Mouse (Mus musculus) heart, embryonic 12.5 days (tissue): Measurements from ENCODE around the gene Pank1. TPM values are rescaled to one million over a fixed set of nuclear protein-coding genes. Genes with fewer than 3 reads are reported as not detected.

Experiments
- ATAC-seq: fragments of 200-750 bp; cut with Nextera tagmentation; 2 replicates; pipeline ENCODE4 v1.8.0; 2017; ENCODE audit warnings: moderate TSS enrichment, moderate library complexity; ENCODE audit not compliant: insufficient number of reproducible peaks, low FRiP score
- H3K27ac ChIP-seq: fragments of 300-500 bp; sonication (generic); 2 replicates; pipeline ENCODE4 v1.5.1; 2016; ENCODE audit warnings: mild to moderate bottlenecking, moderate library complexity; ENCODE audit not compliant: poor library complexity, severe bottlenecking
- H3K27me3 ChIP-seq: fragments of 300-500 bp; sonication (generic); replicated peaks from 2 replicates; pipeline ENCODE4 v1.6.1; 2016; ENCODE audit warnings: mild to moderate bottlenecking, moderate library complexity
- H3K36me3 ChIP-seq: fragments of 300-500 bp; sonication (generic); 2 replicates; pipeline ENCODE4 v1.6.1; 2016; ENCODE audit warnings: mild to moderate bottlenecking, moderate library complexity
- H3K4me1 ChIP-seq: fragments of 300-500 bp; sonication (generic); replicated peaks from 2 replicates; pipeline ENCODE4 v1.6.1; 2016; ENCODE audit warnings: mild to moderate bottlenecking
- H3K4me2 ChIP-seq: fragments of 300-500 bp; sonication (generic); 2 replicates; pipeline ENCODE4 v1.6.1; 2016; ENCODE audit warnings: mild to moderate bottlenecking, moderate library complexity
- H3K4me3 ChIP-seq: fragments of 300-500 bp; sonication (generic); 2 replicates; pipeline ENCODE4 v1.5.1; 2016; ENCODE audit warnings: mild to moderate bottlenecking
- H3K9ac ChIP-seq: fragments of 300-500 bp; sonication (generic); 2 replicates; pipeline ENCODE4 v1.6.1; 2016; ENCODE audit warnings: mild to moderate bottlenecking, moderate library complexity
- H3K9me3 ChIP-seq: fragments of 300-500 bp; sonication (generic); replicated peaks from 2 replicates; pipeline ENCODE4 v1.6.1; 2016; ENCODE audit warnings: mild to moderate bottlenecking, moderate library complexity
- WGBS: fragments of 180-500 bp; shearing (Covaris S2); methylation state at CpG from one replicate; pipeline ENCODE4 v1.1.7; 2016; 5-methylcytosine and 5-hydroxymethylcytosine counted together
- polyA plus RNA-seq: library from polyadenylated mRNA; unstranded; fragments of >200 nt; fragmentation: Nextera tagmentation; extraction: Ambion mirVana; gene quantifications from 2 replicates; pipeline ENCODE4 v1.2.1, GENCODE M21; 2016

Pank1 gene
- polyA plus RNA-seq, 1 experiment from 2014 or later: 13.9 TPM

DNA sequence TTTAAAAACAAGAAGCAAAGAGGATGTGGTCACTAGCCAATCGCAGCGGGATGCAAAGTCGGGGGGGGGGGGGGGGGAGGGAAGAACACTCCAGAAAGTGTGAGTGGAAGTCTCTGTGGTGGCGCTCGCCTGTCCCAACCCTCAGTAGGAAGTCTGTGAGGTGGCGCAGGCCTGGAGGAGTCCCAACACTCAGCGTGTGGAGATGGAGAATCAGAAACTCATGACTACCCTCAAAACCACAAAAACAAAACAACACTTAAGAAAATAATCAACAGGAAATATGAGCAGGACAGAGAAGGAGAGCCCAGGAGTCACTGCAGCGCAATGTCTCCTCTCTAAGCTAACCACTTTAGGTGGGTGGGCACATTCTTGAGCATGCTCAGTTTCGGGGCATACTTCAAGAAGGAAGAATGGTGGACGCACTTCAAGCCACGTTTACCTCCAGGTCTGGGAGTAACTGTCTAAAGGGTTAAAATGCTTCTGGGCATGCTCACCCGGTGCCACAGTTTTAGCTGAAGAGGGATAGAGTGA lies 32.7 kb downstream of the Pank1 start:
- Histone ChIP-seq H3K9ac (no peak overlapping the region), H3K4me1 (peaks cover 41% of the 10 kb centered on the region), H3K27ac (no peak overlapping the region), H3K36me3 (no peaks in the 10 kb centered on the region), H3K4me2 (peak overlapping the region; percentile 28; the same call in 1 of the 2 replicates), H3K27me3 (no peaks in the 10 kb centered on the region), H3K9me3 (no peaks in the 10 kb centered on the region), H3K4me3 (no peak overlapping the region)
- 46% methylated on average over 12 of the region's 12 CpGs for WGBS
- ATAC-seq: no peak

DNA sequence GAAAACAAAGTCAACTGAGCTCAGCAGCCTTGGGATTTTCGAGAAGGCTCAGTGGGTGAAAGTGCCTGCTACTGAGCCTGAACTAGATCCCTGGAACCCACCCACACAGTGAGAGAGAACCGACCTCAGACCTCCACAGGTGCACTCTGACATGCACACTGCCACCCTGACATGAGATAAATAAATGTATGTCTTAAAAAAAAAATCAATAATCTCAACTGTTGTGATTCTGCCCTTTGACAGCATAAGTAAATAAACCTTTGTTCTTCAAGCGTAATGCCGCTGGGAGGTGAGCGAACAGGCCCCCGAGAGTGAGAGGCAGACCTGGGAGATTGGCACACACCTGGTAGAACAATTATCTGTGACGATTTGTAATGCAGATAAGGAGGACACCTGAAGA lies 33.2 kb downstream of the Pank1 start:
- no peak for ATAC-seq
- H3K4me2 ChIP-seq: no peak overlapping the region

DNA sequence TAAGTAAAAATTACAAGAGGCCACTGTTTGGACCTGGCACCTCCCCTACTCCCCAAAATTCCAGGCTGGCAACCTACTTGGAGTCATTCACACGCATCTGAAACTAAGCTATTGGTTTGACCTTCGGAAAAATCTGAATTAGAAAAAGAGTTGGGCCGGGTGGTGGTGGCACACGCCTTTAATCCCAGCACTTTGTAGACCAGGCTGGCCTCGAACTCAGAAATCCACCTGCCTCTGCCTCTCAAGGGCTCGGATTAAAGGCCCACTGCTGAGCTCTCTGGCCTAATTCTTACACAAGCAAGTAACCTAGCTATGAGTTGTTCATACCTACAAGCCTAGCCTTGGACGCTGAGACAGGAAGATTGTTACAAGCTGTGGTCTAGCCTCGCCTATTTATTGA lies 33.9 kb downstream of the Pank1 start:
- Histone ChIP-seq H3K4me3 (no peak overlapping the region), H3K27me3 (no peaks in the 10 kb centered on the region), H3K36me3 (peaks cover 4% of the 10 kb centered on the region), H3K9me3 (no peaks in the 10 kb centered on the region), H3K27ac (no peak overlapping the region), H3K4me2 (no peak overlapping the region), H3K4me1 (peaks cover 51% of the 10 kb centered on the region), H3K9ac (no peak overlapping the region)
- ATAC-seq: no peak
- WGBS: 90% methylated on average over 8 of the region's 8 CpGs

More for the DNA sequence above, 33.2 kb downstream of the Pank1 start:
- Histone ChIP-seq H3K27me3 (no peaks in the 10 kb centered on the region), H3K4me1 (peaks cover 46% of the 10 kb centered on the region), H3K36me3 (no peaks in the 10 kb centered on the region), H3K27ac (no peak overlapping the region), H3K9me3 (no peaks in the 10 kb centered on the region), H3K4me3 (no peak overlapping the region), H3K9ac (no peak overlapping the region)
- 66% methylated on average over 7 of the region's 7 CpGs for WGBS

DNA sequence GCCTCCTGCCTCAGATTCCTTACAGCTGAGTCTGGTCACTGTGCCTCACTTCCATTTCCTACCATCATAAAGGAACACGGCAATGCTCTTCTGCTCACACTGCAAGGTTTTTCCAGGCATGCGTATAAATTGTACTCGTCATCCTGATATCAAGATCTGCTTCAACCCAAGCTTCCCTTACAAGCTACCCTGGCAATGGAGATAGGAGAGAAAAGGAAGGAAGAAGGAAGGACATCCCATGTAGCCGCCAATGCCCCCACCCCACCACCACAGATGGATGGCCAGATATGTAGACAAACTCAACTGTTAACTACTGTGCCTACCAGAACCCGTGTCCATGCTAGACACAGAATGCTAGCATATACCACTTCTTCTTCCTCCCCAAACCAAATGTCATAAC lies 34.5 kb downstream of the Pank1 start:
- H3K27ac ChIP-seq: no peak overlapping the region
- H3K4me1 ChIP-seq: peaks cover 51% of the 10 kb centered on the region
- ATAC-seq: no peak
- H3K4me2 ChIP-seq: no peak overlapping the region
- H3K27me3 ChIP-seq: no peaks in the 10 kb centered on the region
- H3K36me3 ChIP-seq: peaks cover 9% of the 10 kb centered on the region
- H3K9me3 ChIP-seq: no peaks in the 10 kb centered on the region
- H3K4me3 ChIP-seq: no peak overlapping the region
- WGBS: 59% methylated on average over 5 of the region's 5 CpGs
- no peak overlapping the region for H3K9ac ChIP-seq

DNA sequence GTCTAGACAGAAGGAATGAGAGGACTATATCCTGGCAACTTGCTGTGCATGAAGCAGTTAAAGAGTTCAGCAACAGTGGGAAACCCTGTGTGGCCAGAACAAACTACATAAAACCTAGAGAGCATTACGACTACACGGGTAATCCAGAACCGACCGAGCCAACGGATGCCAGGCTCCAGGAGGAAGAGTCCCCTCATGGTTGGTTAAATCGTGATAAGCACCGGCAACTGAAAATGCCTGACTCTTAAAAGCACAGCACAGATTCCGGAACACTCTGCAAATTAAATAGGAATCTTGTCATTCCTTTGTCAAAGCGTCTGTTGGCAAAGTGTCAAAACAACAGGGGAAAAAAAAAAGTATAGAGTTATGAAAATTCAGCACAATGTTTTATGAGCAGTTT lies 35.2 kb downstream of the Pank1 start:
- H3K4me2 ChIP-seq: no peak overlapping the region
- ATAC-seq: no peak
- H3K9me3 ChIP-seq: no peaks in the 10 kb centered on the region
- H3K27me3 ChIP-seq: no peaks in the 10 kb centered on the region
- 47% methylated on average over 9 of the region's 9 CpGs for WGBS
- H3K4me3 ChIP-seq: no peak overlapping the region
- H3K9ac ChIP-seq: no peak overlapping the region
- H3K27ac ChIP-seq: no peak overlapping the region; the same call in 1 of the 2 replicates
- H3K36me3 ChIP-seq: peaks cover 16% of the 10 kb centered on the region
- peaks cover 51% of the 10 kb centered on the region for H3K4me1 ChIP-seq

DNA sequence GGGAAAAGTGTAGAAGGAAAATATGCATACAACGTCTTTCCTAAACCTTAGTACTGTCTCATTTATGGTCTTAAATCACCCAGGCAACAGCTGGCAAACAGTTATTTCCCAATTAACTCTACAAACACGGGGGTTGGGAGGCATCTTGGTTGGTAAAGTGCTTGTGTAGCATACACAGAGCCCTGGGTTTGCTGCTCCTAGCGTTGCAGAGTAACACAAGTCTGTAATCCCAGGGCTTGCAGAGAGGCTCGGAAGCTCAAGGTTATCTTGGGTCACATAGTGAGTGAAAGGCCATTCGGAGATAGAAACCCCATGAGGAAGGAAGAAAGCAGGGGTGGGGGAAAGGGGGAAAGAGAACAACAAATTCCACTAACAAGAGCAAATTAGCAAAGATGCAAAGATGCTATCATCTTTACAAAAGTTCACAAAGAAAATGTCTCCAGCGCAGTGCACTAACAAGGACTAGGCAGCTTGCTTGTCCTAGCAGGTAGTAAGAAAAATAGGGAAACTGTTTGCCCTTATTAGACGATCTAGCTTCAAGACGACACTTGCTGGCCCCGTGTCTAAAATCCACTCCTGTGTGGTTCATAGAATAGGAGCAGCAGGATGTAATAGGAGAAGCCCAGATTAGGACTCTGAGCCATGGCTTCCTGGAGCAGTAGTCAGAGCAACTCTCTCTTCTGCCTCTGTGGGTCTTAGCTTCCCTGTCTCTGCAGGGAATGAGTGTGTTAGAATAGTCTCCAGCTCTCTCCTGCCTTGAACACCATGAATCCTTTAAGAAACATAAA lies 37.3 kb downstream of the Pank1 start:
- peaks cover 46% of the 10 kb centered on the region for H3K4me1 ChIP-seq
- 0 out of 2 replicates have a peak overlapping the region, but pooled peaks have one; percentile 6 for H3K27ac ChIP-seq
- no peak overlapping the region for H3K4me3 ChIP-seq
- WGBS: 20% methylated on average over 9 of the region's 9 CpGs
- no peaks in the 10 kb centered on the region for H3K9me3 ChIP-seq
- H3K27me3 ChIP-seq: no peaks in the 10 kb centered on the region
- H3K4me2 ChIP-seq: 0 out of 2 replicates have a peak overlapping the region, but pooled peaks have one; percentile 10
- ATAC-seq: no peak
- peaks cover 22% of the 10 kb centered on the region for H3K36me3 ChIP-seq
- H3K9ac ChIP-seq: 0 out of 2 replicates have a peak overlapping the region, but pooled peaks have one; percentile 14

DNA sequence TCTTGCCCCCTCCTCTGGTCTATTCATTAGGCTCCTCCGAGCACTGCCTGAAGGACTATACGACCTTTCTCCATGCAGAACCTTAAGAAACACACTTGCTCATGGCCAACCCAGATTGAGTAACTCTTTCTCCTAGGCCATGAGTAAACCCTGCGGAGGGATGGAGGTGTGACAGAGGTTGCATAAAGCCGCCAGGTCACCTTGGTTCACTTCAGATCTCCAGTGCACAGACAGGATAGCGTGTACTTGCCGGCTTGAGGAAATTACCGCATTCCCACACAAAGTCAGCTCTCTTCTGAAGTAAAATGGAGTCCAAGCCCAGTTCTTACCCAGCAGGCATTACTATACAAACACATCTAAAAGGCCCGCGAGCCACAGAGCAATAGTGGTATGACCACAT lies 40.6 kb downstream of the Pank1 start:
- Histone ChIP-seq H3K9ac (no peak overlapping the region), H3K4me1 (peaks cover 27% of the 10 kb centered on the region), H3K27me3 (no peaks in the 10 kb centered on the region), H3K9me3 (no peaks in the 10 kb centered on the region), H3K4me3 (no peak overlapping the region), H3K4me2 (no peak overlapping the region), H3K27ac (no peak overlapping the region), H3K36me3 (peaks cover 25% of the 10 kb centered on the region)
- WGBS: 94% methylated on average over 9 of the region's 9 CpGs
- no peak for ATAC-seq

DNA sequence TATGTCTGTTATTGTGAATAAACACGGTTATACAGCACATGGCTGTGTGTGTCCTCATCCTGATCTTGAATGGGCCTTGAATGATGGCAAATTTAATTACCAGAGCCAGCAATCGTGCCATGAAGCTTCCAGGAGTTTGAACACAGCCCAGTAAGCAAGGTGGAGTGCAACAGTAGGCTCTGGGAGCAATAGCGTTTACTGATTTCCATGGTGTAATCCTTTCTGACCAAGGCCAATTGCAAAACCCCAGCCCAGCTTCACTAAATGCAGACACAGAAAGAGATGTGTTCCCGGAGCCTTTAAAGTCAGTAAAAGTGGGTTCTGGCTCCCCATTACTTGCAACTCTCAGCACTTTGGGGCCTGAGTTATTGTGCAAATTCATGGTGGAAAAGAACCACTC lies 47.6 kb downstream of the Pank1 start:
- Histone ChIP-seq H3K4me1 (no peaks in the 10 kb centered on the region; the same call in 1 of the 2 replicates), H3K27ac (no peak overlapping the region), H3K27me3 (no peaks in the 10 kb centered on the region), H3K4me3 (no peak overlapping the region), H3K9me3 (no peaks in the 10 kb centered on the region), H3K36me3 (peaks cover 9% of the 10 kb centered on the region), H3K4me2 (no peak overlapping the region), H3K9ac (no peak overlapping the region)
- no peak for ATAC-seq
- WGBS: 89% methylated on average over 4 of the region's 4 CpGs

DNA sequence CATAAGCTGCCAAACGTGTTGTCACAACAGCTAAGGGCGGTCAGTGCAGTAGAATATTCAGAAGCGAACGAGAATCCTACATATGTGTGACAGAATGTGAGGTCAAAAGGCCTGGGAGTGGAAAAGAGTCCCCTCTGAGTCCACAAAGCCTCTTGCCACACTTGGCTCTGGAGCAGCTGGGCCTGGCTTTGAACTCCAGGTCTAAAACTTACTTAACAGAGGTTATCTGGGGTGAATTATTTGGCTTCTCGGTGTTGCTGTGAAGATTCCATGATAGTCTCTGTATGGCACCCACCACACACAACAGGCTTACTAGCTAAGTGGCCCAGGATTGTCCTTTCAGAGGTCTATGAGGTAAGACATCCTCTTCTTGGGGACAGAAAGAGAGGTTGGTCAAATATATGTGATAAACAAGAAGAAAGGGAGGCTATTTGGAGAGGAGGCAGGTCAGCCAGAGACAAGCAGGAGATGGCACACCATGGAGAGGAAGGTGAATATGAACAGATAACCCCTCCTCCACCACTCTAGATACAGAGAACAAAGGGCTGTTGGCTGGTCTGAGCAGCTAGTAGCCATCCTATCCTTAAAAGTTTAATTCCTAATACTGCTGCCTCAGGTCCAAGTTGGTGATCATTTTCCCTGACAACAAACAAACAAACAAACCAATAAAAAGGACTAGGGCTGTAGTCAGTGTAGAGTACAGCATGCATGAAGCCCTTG lies 51.2 kb downstream of the Pank1 start:
- Histone ChIP-seq H3K9me3 (no peaks in the 10 kb centered on the region), H3K36me3 (peaks cover 7% of the 10 kb centered on the region), H3K4me2 (no peak overlapping the region), H3K27me3 (no peaks in the 10 kb centered on the region), H3K27ac (no peak overlapping the region), H3K4me3 (no peak overlapping the region), H3K4me1 (no peaks in the 10 kb centered on the region; the same call in 1 of the 2 replicates), H3K9ac (no peak overlapping the region)
- WGBS: 80% methylated on average over 5 of the region's 5 CpGs
- no peak for ATAC-seq

DNA sequence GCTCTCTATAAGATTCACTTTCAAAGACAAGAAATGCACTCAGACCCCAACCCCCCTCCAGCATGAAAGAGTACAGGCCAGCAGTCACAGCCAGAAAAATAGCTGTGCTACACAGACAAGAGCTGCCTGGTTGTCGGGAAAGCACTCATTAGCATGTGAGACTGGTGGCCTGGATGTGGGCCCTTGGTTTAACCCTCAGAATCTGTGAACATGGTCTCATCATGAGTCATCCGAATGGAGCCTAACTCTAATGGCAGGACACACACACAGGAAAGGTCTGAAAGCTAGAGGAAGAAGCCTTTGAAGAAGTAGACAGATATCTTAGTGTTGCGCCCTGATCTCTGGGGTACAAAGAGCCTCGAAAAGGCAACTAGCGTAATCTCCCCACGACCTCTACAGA lies 51.8 kb downstream of the Pank1 start:
- H3K4me3 ChIP-seq: no peak overlapping the region
- no peaks in the 10 kb centered on the region for H3K9me3 ChIP-seq
- no peak overlapping the region for H3K9ac ChIP-seq
- H3K4me2 ChIP-seq: no peak overlapping the region
- no peak for ATAC-seq
- no peaks in the 10 kb centered on the region; the same call in 1 of the 2 replicates for H3K4me1 ChIP-seq
- WGBS: 71% methylated on average over 6 of the region's 6 CpGs
- H3K36me3 ChIP-seq: peaks cover 7% of the 10 kb centered on the region
- no peak overlapping the region for H3K27ac ChIP-seq
- H3K27me3 ChIP-seq: no peaks in the 10 kb centered on the region

DNA sequence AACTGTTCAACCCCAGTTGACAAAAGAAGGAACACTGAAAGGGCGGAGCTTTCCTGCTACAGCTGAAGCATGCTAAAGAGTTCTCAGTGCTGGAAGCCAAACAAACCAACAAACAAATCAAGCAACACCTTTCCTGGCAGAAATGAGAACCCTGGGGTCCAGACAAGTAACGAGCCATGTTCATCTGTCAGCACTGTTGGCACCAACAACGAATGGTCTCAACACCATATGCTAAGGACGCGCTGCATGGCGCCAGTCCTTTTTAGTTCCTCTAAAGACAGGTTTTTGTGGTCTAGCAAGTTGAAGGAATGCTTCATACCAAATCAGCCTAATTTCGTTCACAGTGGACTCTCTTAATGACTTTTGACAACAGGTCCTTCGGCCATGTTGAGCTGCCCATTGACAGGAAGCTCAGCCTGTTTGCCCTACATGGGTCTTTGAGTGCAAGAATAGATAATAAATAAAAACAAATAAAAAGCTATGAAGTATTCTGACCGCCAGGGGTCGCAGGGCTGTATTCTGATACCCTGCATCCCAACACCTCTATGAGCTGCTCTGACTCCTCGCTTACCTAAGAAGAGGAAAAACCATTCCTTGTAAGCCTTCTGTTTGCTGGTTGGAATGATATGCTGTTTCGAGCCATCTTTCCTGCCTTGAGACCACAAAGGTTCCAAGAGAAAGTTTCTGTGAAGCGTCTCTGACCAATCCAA lies 53.2 kb downstream of the Pank1 start:
- no peak for ATAC-seq
- WGBS: 64% methylated on average over 13 of the region's 13 CpGs

More for the DNA sequence above, 53.2 kb downstream of the Pank1 start:
- H3K4me2 ChIP-seq: no peak overlapping the region
- no peaks in the 10 kb centered on the region for H3K27me3 ChIP-seq
- no peaks in the 10 kb centered on the region; the same call in 1 of the 2 replicates for H3K4me1 ChIP-seq
- no peak overlapping the region for H3K27ac ChIP-seq
- no peak overlapping the region for H3K4me3 ChIP-seq
- no peak overlapping the region for H3K9ac ChIP-seq
- peaks cover 7% of the 10 kb centered on the region for H3K36me3 ChIP-seq
- H3K9me3 ChIP-seq: no peaks in the 10 kb centered on the region
